Mouse (Mus musculus) myocyte (in vitro differentiated cells): ENCODE results near the gene Ndufb4.

ENCODE experiments used
- MYOG ChIP-seq, 3 experiments: IDR thresholded peaks; one replicate each; pipeline ENCODE4 v1.6.1; 2011; ENCODE audit warnings: control low read depth in 2 of 3, low read depth in 2 of 3, mild to moderate bottlenecking in 2 of 3; ENCODE audit not compliant: insufficient read length in 2 of 3, control insufficient read depth in 1 of 3, insufficient read depth in 1 of 3
- POLR2A ChIP-seq: IDR thresholded peaks from one replicate; pipeline ENCODE4 v1.6.1; 2011; ENCODE audit warnings: low read depth, mild to moderate bottlenecking, control low read depth, moderate library complexity; ENCODE audit not compliant: insufficient read length

- TF ChIP-seq POLR2A, result no peak
- TF ChIP-seq MYOG (IDR thresholded peaks at IDR 0.05; ENCODE audit: control insufficient read depth in 1 of 3, insufficient read depth in 1 of 3, insufficient read length in 2 of 3, low read depth in 2 of 3), result no peak
Observed at GRCm38 (mm10) chr16:37697271-37697670, 43.0 kb upstream of the Ndufb4 start.
